Mouse (Mus musculus): ENCODE measurements around the gene Msx3.
A peak's percentile ranks its signal among the peaks of the same experiment; 100 is the strongest.

Msx3 gene

GRCm38 (mm10) chr7:140057413-140058407 is 8.8 kb upstream of the Msx3 start:
- DNase-seq (ENCODE audit: low spot score), result no peak

- DNase-seq (ENCODE audit: low spot score), result peak; percentile 31
Measured at GRCm38 (mm10) chr7:140054124-140054523, 5.2 kb upstream of the Msx3 start.

DNA sequence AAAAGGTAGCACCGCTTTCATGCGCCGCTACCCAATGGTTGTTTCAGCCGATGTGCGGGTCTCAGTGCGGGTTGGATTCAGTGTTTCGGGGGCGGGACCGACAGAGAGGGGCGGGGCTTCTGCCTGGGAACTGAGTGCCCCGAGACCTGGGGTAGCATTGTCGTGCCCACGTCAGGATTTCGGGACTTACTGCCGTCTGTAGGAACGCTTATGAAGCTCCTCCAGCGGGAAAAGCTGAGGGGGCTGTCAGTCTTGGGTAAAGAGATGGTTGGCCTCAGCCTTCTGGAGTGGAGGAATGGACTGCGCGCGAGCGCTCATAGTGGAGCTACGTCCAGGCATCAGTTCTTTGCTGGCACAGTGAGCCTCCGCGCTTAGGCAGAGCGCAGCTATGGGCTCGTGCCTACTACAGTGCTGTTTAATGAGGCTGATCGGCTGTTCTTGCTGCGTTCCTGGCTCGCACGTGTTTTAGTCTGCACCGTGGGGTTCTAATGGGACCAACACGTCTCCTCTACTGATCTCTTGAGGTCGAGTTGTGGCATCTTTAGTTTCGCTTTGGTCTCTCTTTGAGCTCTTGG is 313 bp upstream of the Msx3 start:
- no peak for DNase-seq (ENCODE audit: low spot score)

GRCm38 (mm10) chr7:140047811-140048311 is 1.0 kb downstream of the Msx3 start:
- DNase-seq (ENCODE audit: low spot score), result no peak

DNA sequence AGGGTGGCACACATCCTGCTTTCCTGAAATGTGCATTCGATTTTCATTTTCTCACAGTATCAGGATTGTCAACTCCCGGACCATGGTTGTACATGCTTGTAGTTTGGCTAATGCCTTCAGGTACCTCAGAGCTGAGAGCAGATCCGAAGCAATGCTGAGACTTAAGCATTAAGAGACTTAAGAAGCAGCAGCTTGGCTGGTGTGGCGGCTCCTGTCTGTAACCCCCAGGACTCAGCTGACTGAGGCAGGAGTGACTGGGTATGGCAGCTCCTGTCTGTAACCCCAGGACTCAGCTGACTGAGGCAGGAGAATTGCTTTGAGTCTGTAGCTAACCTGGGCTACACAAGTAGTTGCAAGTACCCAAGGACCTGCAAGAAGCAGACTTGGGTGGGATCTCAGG is 3.3 kb downstream of the Msx3 start:
- no peak for DNase-seq (ENCODE audit: low spot score)

DNA sequence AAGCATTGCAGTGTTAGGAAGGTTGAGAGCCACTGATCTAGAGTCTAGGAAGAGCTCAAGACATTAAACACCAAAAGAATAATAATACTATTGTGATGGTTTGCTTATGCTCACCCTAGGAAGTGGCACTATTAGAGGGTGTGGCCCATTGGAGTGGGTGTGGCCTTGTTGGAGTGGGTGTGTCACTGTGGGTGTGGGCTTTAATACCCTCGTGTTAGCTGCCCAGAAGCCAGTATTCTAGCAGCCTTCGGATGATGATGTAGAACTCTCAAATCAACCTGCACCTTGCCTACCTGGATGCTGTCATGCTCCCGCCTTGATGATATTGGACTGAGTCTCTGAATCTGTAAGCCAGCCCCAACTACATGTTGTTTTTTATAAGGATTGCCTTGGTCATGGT is 6.2 kb downstream of the Msx3 start:
- DNase-seq (ENCODE audit: low spot score), result no peak

DNA sequence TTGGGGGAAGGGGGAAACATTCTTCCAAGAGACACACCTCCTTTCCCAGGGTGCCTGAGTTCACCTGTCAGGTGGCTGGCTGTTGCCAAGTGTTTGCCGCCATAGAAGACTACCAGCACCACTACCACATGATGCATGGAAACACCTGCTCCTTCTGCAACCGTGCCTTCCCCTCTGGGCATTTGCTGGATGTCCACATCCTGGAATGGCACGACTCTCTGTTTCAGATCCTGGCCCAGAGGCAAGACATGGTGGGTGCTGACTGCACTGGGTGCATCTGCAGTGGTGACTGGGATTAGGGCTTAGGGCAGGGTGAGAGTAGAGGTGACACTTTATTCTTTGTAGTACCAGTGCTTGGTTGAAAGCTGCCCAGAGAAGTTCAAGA is 11.7 kb downstream of the Msx3 start:
- DNase-seq (ENCODE audit: low spot score), result peak; percentile 4

- peak; percentile 95 for DNase-seq (ENCODE audit: low spot score)
Measured at GRCm38 (mm10) chr7:140036281-140037170, 12.4 kb downstream of the Msx3 start, which contains the start of the genes Zfp511 and Tubgcp2. Zfp511 (plus strand) TSS chr7:140036391. Tubgcp2 (minus strand) TSS chr7:140036669.

- peak; percentile 1 for DNase-seq (ENCODE audit: low spot score)
Measured at GRCm38 (mm10) chr7:140035456-140035855, 13.4 kb downstream of the Msx3 start.

GRCm38 (mm10) chr7:140033386-140033785 is 15.5 kb downstream of the Msx3 start:
- DNase-seq (ENCODE audit: low spot score), result peak; percentile 2

DNA sequence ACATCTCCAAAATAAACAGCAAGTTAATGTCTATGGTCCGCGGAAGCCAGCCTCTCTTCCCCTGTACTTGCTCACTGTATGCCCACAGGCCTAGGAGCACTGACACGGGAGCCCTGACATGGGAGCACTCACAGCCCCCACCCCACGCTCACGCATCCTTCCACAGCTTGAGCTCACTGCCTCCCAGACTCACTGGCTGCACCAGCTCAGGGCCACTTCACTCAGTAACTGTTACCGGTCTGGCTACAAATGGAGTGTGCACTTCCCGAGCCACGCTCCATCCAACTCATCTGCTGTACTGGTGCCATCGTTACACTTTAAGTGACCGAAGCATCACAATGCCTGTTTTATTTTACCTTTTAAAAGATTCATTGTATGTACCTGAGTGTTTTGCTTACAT is 16.5 kb downstream of the Msx3 start:
- DNase-seq (ENCODE audit: low spot score), result peak; percentile 2

DNA sequence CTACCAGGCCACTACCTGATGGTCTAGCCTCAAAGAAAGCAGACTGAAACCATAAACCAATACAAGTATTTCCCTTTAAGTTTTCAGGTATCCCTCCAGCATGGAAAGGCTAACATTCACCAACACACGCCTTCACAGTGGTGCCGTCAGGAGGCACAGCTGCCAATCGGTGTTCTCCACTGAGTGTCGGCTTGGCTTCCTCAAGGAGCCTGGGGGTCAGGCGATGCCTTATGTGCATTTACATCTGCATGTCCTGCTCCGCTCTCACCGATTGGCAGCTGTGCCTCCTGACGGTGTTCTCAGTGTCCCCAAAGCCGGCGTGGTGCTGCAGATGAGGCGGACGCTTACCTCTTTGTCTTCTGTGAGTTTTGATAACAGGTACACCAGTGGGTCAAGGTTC is 17.1 kb downstream of the Msx3 start:
- peak; percentile 1 for DNase-seq (ENCODE audit: low spot score)

DNA sequence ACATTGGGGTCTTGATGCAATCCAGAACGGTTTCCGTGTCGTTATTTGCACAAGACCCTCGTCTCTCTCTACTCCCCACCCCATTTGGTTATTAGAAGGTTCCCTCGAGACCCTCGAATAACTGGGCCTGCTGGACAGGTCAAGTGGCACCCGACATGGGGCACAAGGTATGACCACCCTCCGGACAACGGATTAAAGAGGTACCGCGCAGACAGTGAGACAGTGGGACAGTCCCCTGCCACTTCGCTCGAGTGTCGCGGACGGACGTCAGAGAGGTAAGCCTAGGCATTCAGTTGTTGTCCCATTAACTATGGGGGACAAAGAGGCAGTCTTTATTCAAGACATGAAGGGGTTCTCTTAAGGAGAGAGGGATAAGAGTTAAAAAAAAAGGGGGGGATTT is 37.6 kb downstream of the Msx3 start:
- peak; percentile 1 for DNase-seq (ENCODE audit: low spot score)

- peak; percentile 2 for DNase-seq (ENCODE audit: low spot score)
Measured at GRCm38 (mm10) chr7:140007781-140008180, 41.1 kb downstream of the Msx3 start.

DNA sequence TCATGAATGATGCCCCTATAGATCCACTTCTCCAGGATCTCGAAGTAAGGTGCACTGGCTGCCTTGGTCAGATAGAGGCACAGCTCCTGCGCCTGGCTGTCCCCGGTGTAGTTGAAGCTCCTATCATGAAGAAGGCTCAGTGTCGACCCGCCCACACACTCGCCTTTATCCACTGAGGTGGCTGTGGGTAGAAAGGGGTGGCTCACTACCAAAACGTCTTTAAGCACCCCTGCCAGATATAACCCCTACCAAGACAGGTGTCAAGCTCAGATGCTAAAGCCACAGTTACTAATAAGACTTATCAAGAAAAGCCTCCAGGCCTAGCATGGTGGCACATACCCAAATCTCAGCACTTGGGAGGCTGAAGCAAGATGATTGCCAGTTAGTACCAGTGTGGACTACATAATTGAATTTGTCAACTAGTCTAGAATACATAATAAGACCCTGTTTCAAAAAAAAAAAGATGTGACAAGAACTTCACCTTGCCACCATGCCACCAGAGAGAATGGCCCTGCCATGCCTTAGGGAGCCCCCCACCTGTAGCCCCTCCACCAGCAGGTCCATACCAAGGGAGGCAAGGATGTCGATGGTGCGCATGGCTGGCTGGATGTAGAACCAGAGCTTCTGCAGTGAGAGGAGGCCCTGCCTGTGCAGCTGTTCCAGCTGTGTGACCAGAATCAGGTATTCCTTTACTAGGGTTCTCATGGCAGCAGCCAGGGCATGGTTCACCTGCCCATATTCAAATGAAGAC is 41.9 kb downstream of the Msx3 start:
- DNase-seq (ENCODE audit: low spot score), result peak; percentile 2

GRCm38 (mm10) chr7:140004666-140005065 is 44.2 kb downstream of the Msx3 start:
- DNase-seq (ENCODE audit: low spot score), result peak; percentile 1

DNA sequence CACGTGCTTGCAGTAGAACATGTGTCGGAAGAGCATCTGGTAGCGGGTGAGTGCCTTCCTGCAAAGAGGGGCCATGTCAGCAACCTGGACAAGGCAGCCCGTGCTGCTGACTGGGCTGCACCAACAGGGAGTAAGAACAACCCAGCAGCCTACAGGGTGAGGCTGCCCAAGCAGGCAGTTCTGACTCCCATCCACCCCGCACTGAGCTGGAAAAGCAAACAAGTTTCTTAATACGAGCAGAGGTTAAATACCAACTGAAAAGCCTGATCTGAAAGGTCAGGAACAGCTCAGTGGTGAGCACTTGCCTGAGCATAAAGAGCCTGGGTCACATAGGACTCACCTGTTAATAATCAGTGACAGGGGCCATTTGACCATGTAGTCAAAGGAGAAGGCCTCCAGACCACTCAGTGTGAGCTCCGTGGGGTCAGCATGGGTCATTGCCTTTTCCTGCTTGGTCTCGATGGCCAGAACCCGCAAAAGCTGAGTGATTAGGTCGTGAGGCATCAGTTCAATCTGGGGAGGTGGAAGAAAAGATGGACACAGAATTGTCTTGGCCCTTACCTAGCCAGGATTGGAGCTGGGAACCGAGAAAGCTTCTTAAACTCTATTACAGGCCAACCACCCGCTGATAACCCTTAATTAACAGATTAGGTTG is 47.7 kb downstream of the Msx3 start:
- DNase-seq (ENCODE audit: low spot score), result peak; percentile 2

GRCm38 (mm10) chr7:139998691-139999350 is 50.1 kb downstream of the Msx3 start:
- peak; percentile 33 for DNase-seq (ENCODE audit: low spot score)
